ENCODE assay signal across 24 mouse cellular contexts in the genomic region with DNA sequence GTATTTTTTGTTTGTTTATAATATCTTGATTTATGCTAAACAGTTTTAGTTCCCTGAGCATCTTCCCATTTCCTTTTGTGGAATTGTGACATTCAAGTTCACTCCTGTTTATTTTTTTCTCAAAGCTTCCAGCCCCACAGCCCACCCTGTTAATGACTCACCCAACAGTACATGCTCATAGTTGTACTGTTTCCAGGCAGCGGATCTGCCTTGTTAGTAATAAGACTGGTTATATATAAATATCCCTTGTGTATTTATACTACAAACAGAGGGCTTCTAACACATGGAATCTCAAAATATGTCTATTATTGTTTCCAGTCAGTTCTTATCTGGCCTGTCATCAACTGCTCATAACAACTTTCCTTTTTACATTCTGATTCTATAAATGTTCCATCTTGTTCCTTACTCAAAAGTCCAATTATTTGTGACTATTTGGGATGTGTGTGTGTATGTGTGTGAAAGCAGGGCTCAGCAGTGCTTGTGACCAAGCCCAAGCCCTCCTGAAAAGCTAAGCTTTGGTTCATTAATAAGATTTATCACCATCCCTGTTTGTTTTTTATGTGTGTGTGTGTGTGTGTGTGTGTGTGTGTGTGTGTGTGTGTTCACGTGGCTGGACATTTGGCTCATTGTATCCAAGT. TPM values are rescaled to one million over a fixed set of nuclear protein-coding genes. Genes with fewer than 3 reads are reported as not detected.
DNase-seq lines count a peak whose midpoint lies in the region; ATAC-seq and TF ChIP-seq lines count a peak whose summit lies in the region.
"Had no signal": no experiment of that assay in that cellular context is flagged by ENCODE, and none has a peak within 500 bp of the region (broad histone marks: within the 10 kb centered on the region; RNA-seq: fewer than 3 reads in every experiment).

No protein-coding gene starts in this region.

- H3K9me3 ChIP-seq in embryonic facial prominence, embryonic 14.5 days (ENCODE audit: control insufficient read depth, low read length): no peaks in the 10 kb centered on the region
- H3K9me3 ChIP-seq in embryonic facial prominence, embryonic 10.5 days: no peaks in the 10 kb centered on the region
- no peaks in the 10 kb centered on the region for H3K9me3 ChIP-seq in kidney, postnatal 0 days (replicated peaks; ENCODE audit: low read length)
- H3K9me3 ChIP-seq in midbrain, embryonic 16.5 days (replicated peaks; ENCODE audit: control insufficient read depth, low read length, poor library complexity, severe bottlenecking): no peaks in the 10 kb centered on the region
- no peaks in the 10 kb centered on the region for H3K9me3 ChIP-seq in midbrain, embryonic 14.5 days (ENCODE audit: control insufficient read depth, low read length)
- H3K9me3 ChIP-seq: forebrain, embryonic 15.5 days; liver, embryonic 12.5 days; midbrain, embryonic 15.5 days had no signal

- peaks cover 4% of the 10 kb centered on the region; the same call in 1 of the 2 replicates for H3K4me1 ChIP-seq in embryonic facial prominence, embryonic 14.5 days (ENCODE audit: control insufficient read depth, insufficient read depth, low read length)
- H3K4me1 ChIP-seq in embryonic facial prominence, embryonic 10.5 days: peaks cover 11% of the 10 kb centered on the region
- H3K4me1 ChIP-seq in kidney, postnatal 0 days (replicated peaks; ENCODE audit: insufficient read depth, low read length): no peaks in the 10 kb centered on the region
- H3K4me1 ChIP-seq in midbrain, embryonic 16.5 days (ENCODE audit: control insufficient read depth, insufficient read depth, low read length): no peaks in the 10 kb centered on the region
- no peaks in the 10 kb centered on the region for H3K4me1 ChIP-seq in midbrain, embryonic 14.5 days (ENCODE audit: control insufficient read depth, insufficient read depth, low read length)
- H3K4me1 ChIP-seq: forebrain, embryonic 15.5 days; liver, embryonic 12.5 days; midbrain, embryonic 15.5 days had no signal

- H3K27ac ChIP-seq in embryonic facial prominence, embryonic 14.5 days (replicated peaks; ENCODE audit: low read depth, low read length): no peak overlapping the region
- no peak overlapping the region for H3K27ac ChIP-seq in embryonic facial prominence, embryonic 10.5 days (replicated peaks)
- H3K27ac ChIP-seq in kidney, postnatal 0 days: no peak overlapping the region
- H3K27ac ChIP-seq in midbrain, embryonic 16.5 days (ENCODE audit: low read length): no peak overlapping the region
- no peak overlapping the region for H3K27ac ChIP-seq in midbrain, embryonic 14.5 days (replicated peaks; ENCODE audit: low read depth, low read length)
- H3K27ac ChIP-seq: forebrain, embryonic 15.5 days; gastrocnemius, adult 2 months; heart, adult 2 months; hindbrain, embryonic 14.5 days; left cerebral cortex, adult 2 months; liver, embryonic 12.5 days; midbrain, embryonic 15.5 days had no signal

- H3K4me2 ChIP-seq in embryonic facial prominence, embryonic 14.5 days (ENCODE audit: low read depth, low read length): no peak overlapping the region
- no peak overlapping the region for H3K4me2 ChIP-seq in kidney, postnatal 0 days (ENCODE audit: low read length)
- H3K4me2 ChIP-seq in midbrain, embryonic 16.5 days (ENCODE audit: low read length): no peak overlapping the region
- H3K4me2 ChIP-seq in midbrain, embryonic 14.5 days (ENCODE audit: low read length): no peak overlapping the region
- H3K4me2 ChIP-seq: forebrain, embryonic 15.5 days; hindbrain, embryonic 14.5 days; liver, embryonic 12.5 days; midbrain, embryonic 15.5 days had no signal

- peak; percentile 53 for DNase-seq in embryonic facial prominence, embryonic 14.5 days (ENCODE audit: low spot score)
- no peak for DNase-seq in embryonic facial prominence, embryonic 10.5 days (ENCODE audit: low spot score)
- DNase-seq in kidney, postnatal 0 days (ENCODE audit: low spot score): peak; percentile 46
- DNase-seq in kidney, postnatal 14 days: no peak
- DNase-seq in 3T3-L1 (ENCODE audit: low read depth, low spot score): peak; percentile 70
- peak; percentile 25 to 40 for DNase-seq in lung, postnatal 4 days
- no peak for DNase-seq in midbrain, embryonic 14.5 days
- DNase-seq: adrenal gland, adult 8-10 months; cerebellum, adult 11-12 months; cerebellum, postnatal 36 days; gastrocnemius, adult 2 months; heart, adult 2 months; heart, postnatal 10 days; kidney, adult 11 months; thymus, postnatal 4 days had no signal

- WGBS in embryonic facial prominence, embryonic 14.5 days: 62% methylated on average over 2 of the region's 2 CpGs
- WGBS in embryonic facial prominence, embryonic 10.5 days: 86% methylated on average over 2 of the region's 2 CpGs
- 54% methylated on average over 2 of the region's 2 CpGs for WGBS in kidney, postnatal 0 days
- WGBS in midbrain, embryonic 16.5 days: 94% methylated on average over 2 of the region's 2 CpGs
- WGBS in midbrain, embryonic 14.5 days: 87% methylated on average over 2 of the region's 2 CpGs

- TF ChIP-seq CTCF in kidney, postnatal 0 days (IDR thresholded peaks at IDR 0.05; ENCODE audit: low read depth): no peak

- no peaks in the 10 kb centered on the region for H3K27me3 ChIP-seq in embryonic facial prominence, embryonic 14.5 days (replicated peaks; ENCODE audit: control insufficient read depth, insufficient read depth, low read length)
- no peaks in the 10 kb centered on the region for H3K27me3 ChIP-seq in embryonic facial prominence, embryonic 10.5 days (replicated peaks; ENCODE audit: low read depth, poor library complexity, severe bottlenecking)
- no peaks in the 10 kb centered on the region for H3K27me3 ChIP-seq in kidney, postnatal 0 days (ENCODE audit: insufficient read depth, low read length)
- H3K27me3 ChIP-seq in midbrain, embryonic 16.5 days (ENCODE audit: control insufficient read depth, insufficient read depth, low read depth, low read length): no peaks in the 10 kb centered on the region
- H3K27me3 ChIP-seq in midbrain, embryonic 14.5 days (ENCODE audit: control insufficient read depth, insufficient read depth, low read length): no peaks in the 10 kb centered on the region
- H3K27me3 ChIP-seq: CH12.LX; forebrain, embryonic 15.5 days; liver, embryonic 12.5 days; midbrain, embryonic 15.5 days had no signal

- H3K4me3 ChIP-seq in embryonic facial prominence, embryonic 14.5 days (ENCODE audit: low read depth, low read length): no peak overlapping the region
- H3K4me3 ChIP-seq in embryonic facial prominence, embryonic 10.5 days: no peak overlapping the region
- no peak overlapping the region for H3K4me3 ChIP-seq in kidney, postnatal 0 days (replicated peaks; ENCODE audit: low read depth, low read length)
- no peak overlapping the region for H3K4me3 ChIP-seq in midbrain, embryonic 16.5 days (ENCODE audit: low read depth, low read length)
- no peak overlapping the region for H3K4me3 ChIP-seq in midbrain, embryonic 14.5 days (replicated peaks; ENCODE audit: low read depth, low read length)
- H3K4me3 ChIP-seq: forebrain, embryonic 15.5 days; gastrocnemius, adult 2 months; heart, adult 2 months; left cerebral cortex, adult 2 months; liver, embryonic 12.5 days; midbrain, embryonic 15.5 days had no signal

- H3K9ac ChIP-seq in embryonic facial prominence, embryonic 14.5 days (ENCODE audit: low read depth, low read length): no peak overlapping the region
- H3K9ac ChIP-seq in kidney, postnatal 0 days (ENCODE audit: low read depth, low read length): no peak overlapping the region
- H3K9ac ChIP-seq in midbrain, embryonic 16.5 days (ENCODE audit: low read depth, low read length): no peak overlapping the region
- no peak overlapping the region for H3K9ac ChIP-seq in midbrain, embryonic 14.5 days (replicated peaks; ENCODE audit: low read length)
- H3K9ac ChIP-seq: forebrain, embryonic 15.5 days; hindbrain, embryonic 14.5 days; liver, embryonic 12.5 days; midbrain, embryonic 15.5 days had no signal

- no peaks in the 10 kb centered on the region for H3K36me3 ChIP-seq in embryonic facial prominence, embryonic 14.5 days (ENCODE audit: control insufficient read depth, insufficient read depth, low read length)
- no peaks in the 10 kb centered on the region for H3K36me3 ChIP-seq in embryonic facial prominence, embryonic 10.5 days (replicated peaks)
- no peaks in the 10 kb centered on the region for H3K36me3 ChIP-seq in kidney, postnatal 0 days (ENCODE audit: insufficient read depth, low read length)
- no peaks in the 10 kb centered on the region for H3K36me3 ChIP-seq in midbrain, embryonic 16.5 days (ENCODE audit: control insufficient read depth, insufficient read depth, low read length)
- no peaks in the 10 kb centered on the region for H3K36me3 ChIP-seq in midbrain, embryonic 14.5 days (ENCODE audit: control insufficient read depth, insufficient read depth, low read length)
- H3K36me3 ChIP-seq: forebrain, embryonic 15.5 days; liver, embryonic 12.5 days; midbrain, embryonic 15.5 days had no signal

- ATAC-seq in embryonic facial prominence, embryonic 14.5 days (ENCODE audit: low read depth): no peak
- no peak for ATAC-seq in kidney, postnatal 0 days (replicated peaks; ENCODE audit: low FRiP score, low read depth)
- no peak for ATAC-seq in midbrain, embryonic 16.5 days
- no peak for ATAC-seq in midbrain, embryonic 14.5 days (ENCODE audit: low FRiP score, low TSS enrichment)
- ATAC-seq: forebrain, embryonic 15.5 days; liver, embryonic 12.5 days; midbrain, embryonic 15.5 days had no signal

RNA-seq across cellular contexts. Expression of a gene that starts 14.1 kb away (rescaled TPM):
- polyA plus RNA-seq in embryonic facial prominence, embryonic 14.5 days (2014; fragmentation: Nextera tagmentation; extraction: Ambion mirVana): 1.8 and 2.1 TPM in 2 replicates
- polyA plus RNA-seq in embryonic facial prominence, embryonic 10.5 days (2016; fragmentation: Nextera tagmentation; extraction: Ambion mirVana): 1.6 and 1.8 TPM in 2 replicates
- polyA plus RNA-seq in kidney, postnatal 0 days (2015; fragmentation: Nextera tagmentation; extraction: Ambion mirVana): 8.8 and 8.9 TPM in 2 replicates
- 4.0 and 4.7 TPM in 2 replicates for polyA plus RNA-seq in midbrain, embryonic 16.5 days (2015; fragmentation: Nextera tagmentation; extraction: Ambion mirVana)
- polyA plus RNA-seq in midbrain, embryonic 14.5 days (2014; fragmentation: Nextera tagmentation; extraction: Ambion mirVana): 2.9 and 4.1 TPM in 2 replicates

RNA-seq across cellular contexts. Expression of a gene that starts 27.4 kb away (rescaled TPM):
- 7.4 and 7.9 TPM in 2 replicates for polyA plus RNA-seq in embryonic facial prominence, embryonic 14.5 days (2014; fragmentation: Nextera tagmentation; extraction: Ambion mirVana)
- 0.28 and 0.31 TPM in 2 replicates for polyA plus RNA-seq in embryonic facial prominence, embryonic 10.5 days (2016; fragmentation: Nextera tagmentation; extraction: Ambion mirVana)
- polyA plus RNA-seq in kidney, postnatal 0 days (2015; fragmentation: Nextera tagmentation; extraction: Ambion mirVana): 0.20 and 0.53 TPM in 2 replicates
- polyA plus RNA-seq in midbrain, embryonic 16.5 days (2015; fragmentation: Nextera tagmentation; extraction: Ambion mirVana): 0.14 TPM in 1 of 2 replicates, not detected in the other
- polyA plus RNA-seq in midbrain, embryonic 14.5 days (2014; fragmentation: Nextera tagmentation; extraction: Ambion mirVana): 0.20 and 0.26 TPM in 2 replicates
- polyA plus RNA-seq: heart, adult 2 months; hindbrain, embryonic 14.5 days; large intestine, adult 2 months; liver, embryonic 12.5 days; spleen, adult 2 months had no signal

RNA-seq across cellular contexts. Expression of a gene that starts 43.1 kb away (rescaled TPM):
- 2.0 and 2.5 TPM in 2 replicates for polyA plus RNA-seq in embryonic facial prominence, embryonic 14.5 days (2014; fragmentation: Nextera tagmentation; extraction: Ambion mirVana)
- polyA plus RNA-seq in embryonic facial prominence, embryonic 10.5 days (2016; fragmentation: Nextera tagmentation; extraction: Ambion mirVana): 0.30 and 0.47 TPM in 2 replicates
- 0.86 and 0.88 TPM in 2 replicates for polyA plus RNA-seq in kidney, postnatal 0 days (2015; fragmentation: Nextera tagmentation; extraction: Ambion mirVana)
- 1.2 and 1.5 TPM in 2 replicates for polyA plus RNA-seq in midbrain, embryonic 16.5 days (2015; fragmentation: Nextera tagmentation; extraction: Ambion mirVana)
- polyA plus RNA-seq in midbrain, embryonic 14.5 days (2014; fragmentation: Nextera tagmentation; extraction: Ambion mirVana): 0.85 and 1.4 TPM in 2 replicates

Comparison
In these comparisons a context has a peak if more than half of its experiments do, and no peak if none do; other contexts are left out.
1. DNase-seq: peak in embryonic facial prominence, embryonic 14.5 days (single experiment), kidney, postnatal 0 days (single experiment), 3T3-L1 (single experiment) and lung, postnatal 4 days (2 of 2); none in embryonic facial prominence, embryonic 10.5 days (single experiment), kidney, postnatal 14 days (single experiment) and midbrain, embryonic 14.5 days (single experiment).